In genomic region chr2:94405397-94406082, GRCm38 (mm10) we compare ENCODE assay signal across 8 mouse cellular contexts. TPM values are rescaled to one million over a fixed set of nuclear protein-coding genes. Genes with fewer than 3 reads are reported as not detected.
DNase-seq lines count a peak whose midpoint lies in the region; ATAC-seq and TF ChIP-seq lines count a peak whose summit lies in the region.

No protein-coding gene starts in this region.

- intact Hi-C loops in gastrocnemius, adult 2 months (cut with DNase I) = no loop called here

- TF ChIP-seq CTCF in gastrocnemius, adult 2 months (IDR thresholded peaks at IDR 0.05) = no peak
- TF ChIP-seq CTCF in cortical plate, adult 2 months (IDR thresholded peaks at IDR 0.05; ENCODE audit: extremely low read depth, insufficient read depth, low read length) = no peak
- TF ChIP-seq CTCF in lung, adult 2 months (IDR thresholded peaks at IDR 0.05; ENCODE audit: insufficient read depth, low read length) = peak; percentile 5; the same call in 1 of the 2 replicates

- TF ChIP-seq POLR2A in cortical plate, adult 2 months (IDR thresholded peaks at IDR 0.05; ENCODE audit: extremely low read depth, insufficient read depth, low read length) = no peak
- no peak for TF ChIP-seq POLR2A in lung, adult 2 months (IDR thresholded peaks at IDR 0.05; ENCODE audit: borderline replicate concordance, extremely low read depth, low read depth, low read length)

- peak overlapping the region; percentile 81 for H3K4me2 ChIP-seq in hindbrain, embryonic 12.5 days (replicated peaks)
- peak overlapping the region; percentile 80 for H3K4me2 ChIP-seq in neural tube, embryonic 15.5 days

- peak overlapping the region; percentile 96 for H3K27ac ChIP-seq in gastrocnemius, adult 2 months
- 0 out of 2 replicates have a peak overlapping the region, but pooled peaks have one; percentile 3 for H3K27ac ChIP-seq in cortical plate, adult 2 months (ENCODE audit: insufficient read depth, low read length)
- H3K27ac ChIP-seq in hindbrain, embryonic 12.5 days = peak overlapping the region; percentile 94
- peak overlapping the region; percentile 95 for H3K27ac ChIP-seq in neural tube, embryonic 15.5 days (replicated peaks)

- no peak for DNase-seq in gastrocnemius, adult 2 months
- no peak for DNase-seq in gastrocnemius, postnatal 4 days (ENCODE audit: low spot score in 2 of 2)
- peak; percentile 77 for DNase-seq in CD4-positive helper T cell, adult 2 months (ENCODE audit: low read depth, low spot score)
- no peak for DNase-seq in lung, adult 2 months
- no peak for DNase-seq in layer of hippocampus, adult 9-10 months (ENCODE audit: low spot score)

- peak overlapping the region; percentile 92 for H3K9ac ChIP-seq in hindbrain, embryonic 12.5 days
- H3K9ac ChIP-seq in neural tube, embryonic 15.5 days (replicated peaks) = peak overlapping the region; percentile 93

- H3K4me3 ChIP-seq in gastrocnemius, adult 2 months = peak overlapping the region; percentile 98
- H3K4me3 ChIP-seq in cortical plate, adult 2 months (ENCODE audit: insufficient read depth, low read length) = peak overlapping the region; percentile 80
- H3K4me3 ChIP-seq in hindbrain, embryonic 12.5 days = peak overlapping the region; percentile 92
- H3K4me3 ChIP-seq in lung, adult 2 months (replicated peaks; ENCODE audit: extremely low read depth, low read depth, low read length) = peak overlapping the region; percentile 100
- H3K4me3 ChIP-seq in neural tube, embryonic 15.5 days (replicated peaks) = peak overlapping the region; percentile 99

- no peaks in the 10 kb centered on the region for H3K9me3 ChIP-seq in hindbrain, embryonic 12.5 days (replicated peaks)
- no peaks in the 10 kb centered on the region for H3K9me3 ChIP-seq in neural tube, embryonic 15.5 days (replicated peaks)

- no peak; the same call in 1 of the 2 replicates for ATAC-seq in hindbrain, embryonic 12.5 days (ENCODE audit: low FRiP score)
- peak; percentile 54 for ATAC-seq in neural tube, embryonic 15.5 days (ENCODE audit: low FRiP score)

- peaks cover 4% of the 10 kb centered on the region for H3K36me3 ChIP-seq in hindbrain, embryonic 12.5 days
- H3K36me3 ChIP-seq in neural tube, embryonic 15.5 days = peaks cover 2% of the 10 kb centered on the region; the same call in 1 of the 2 replicates

- WGBS in hindbrain, embryonic 12.5 days = 10% methylated on average over 21 of the region's 21 CpGs
- 3% methylated on average over 21 of the region's 21 CpGs for WGBS in lung, adult 2 months
- WGBS in neural tube, embryonic 15.5 days = 9% methylated on average over 21 of the region's 21 CpGs

- no peaks in the 10 kb centered on the region for H3K27me3 ChIP-seq in hindbrain, embryonic 12.5 days
- H3K27me3 ChIP-seq in neural tube, embryonic 15.5 days (replicated peaks) = no peaks in the 10 kb centered on the region

- peaks cover 4% of the 10 kb centered on the region for H3K4me1 ChIP-seq in cortical plate, adult 2 months (ENCODE audit: control insufficient read depth, insufficient read depth, low read length)
- H3K4me1 ChIP-seq in hindbrain, embryonic 12.5 days = peaks cover 24% of the 10 kb centered on the region
- H3K4me1 ChIP-seq in lung, adult 2 months (ENCODE audit: control insufficient read depth, insufficient read depth, low read length) = peaks cover 3% of the 10 kb centered on the region; the same call in 1 of the 2 replicates
- peaks cover 34% of the 10 kb centered on the region for H3K4me1 ChIP-seq in neural tube, embryonic 15.5 days

RNA-seq across cellular contexts. Expression of gene Ttc17, which starts 0.9 kb away (rescaled TPM):
- 10 to 100 TPM; 23.5 to 24.9 TPM for total RNA-seq in gastrocnemius, adult 2 months (2021)
- 10 to 100 TPM; 21.5 to 23.2 TPM for total RNA-seq in gastrocnemius, postnatal 4 days (2021)
- 28.2 and 29.8 TPM in 2 replicates for polyA plus RNA-seq in cortical plate, adult 2 months (2012; rRNA removed)
- polyA plus RNA-seq in hindbrain, embryonic 12.5 days (2016; fragmentation: Nextera tagmentation; extraction: Ambion mirVana) = 18.3 and 20.1 TPM in 2 replicates
- polyA plus RNA-seq in lung, adult 2 months (2012; rRNA removed) = 15.0 and 18.6 TPM in 2 replicates
- polyA plus RNA-seq in neural tube, embryonic 15.5 days (2015; fragmentation: Nextera tagmentation; extraction: Ambion mirVana) = 23.8 and 24.6 TPM in 2 replicates

RNA-seq across cellular contexts. Expression of gene Api5, which starts 32.4 kb away (rescaled TPM):
- 10 to 100 TPM; 19.2 to 21.3 TPM for total RNA-seq in gastrocnemius, adult 2 months (2021)
- 10 to 100 TPM; 36.1 to 41.4 TPM for total RNA-seq in gastrocnemius, postnatal 4 days (2021)
- 45.8 and 46.2 TPM in 2 replicates for polyA plus RNA-seq in cortical plate, adult 2 months (2012; rRNA removed)
- 171 and 173 TPM in 2 replicates for polyA plus RNA-seq in hindbrain, embryonic 12.5 days (2016; fragmentation: Nextera tagmentation; extraction: Ambion mirVana)
- polyA plus RNA-seq in lung, adult 2 months (2012; rRNA removed) = 22.2 and 23.1 TPM in 2 replicates
- 89.5 and 104 TPM in 2 replicates for polyA plus RNA-seq in neural tube, embryonic 15.5 days (2015; fragmentation: Nextera tagmentation; extraction: Ambion mirVana)

Comparison
In these comparisons a context has a peak if more than half of its experiments do, and no peak if none do; other contexts are left out.
1. H3K27ac ChIP-seq: peak in every context shown above with its lines; median percentile 96 in gastrocnemius, adult 2 months; 95 in neural tube, embryonic 15.5 days; 94 in hindbrain, embryonic 12.5 days; 3 in cortical plate, adult 2 months.